Mouse (Mus musculus): ENCODE data around the gene Pttg1ip.

GRCm38 (mm10) chr10:77540576-77541102 lies 40.9 kb upstream of the Pttg1ip start:
- no peak for TF ChIP-seq CTCF (IDR thresholded peaks at IDR 0.05; ENCODE audit: insufficient read depth, low read length)
- TF ChIP-seq POLR2A (IDR thresholded peaks at IDR 0.05; ENCODE audit: borderline replicate concordance, extremely low read depth, low read depth, low read length) = no peak

Measured in lung, adult 2 months (tissue).